Mouse (Mus musculus) brown adipose tissue, adult 24 weeks (tissue): ENCODE measurements around the gene Hsd17b10. TPM values are rescaled to one million over a fixed set of nuclear protein-coding genes. Genes with fewer than 3 reads are reported as not detected.

Source experiments
- polyA plus RNA-seq: library from polyadenylated mRNA; stranded (reverse); fragments of >200 nt; gene quantifications from 2 replicates; pipeline ENCODE4 v1.2.4, GENCODE M21; 2012; ENCODE audit not compliant: missing spikeins, insufficient read depth, insufficient read length

Hsd17b10 gene
- polyA plus RNA-seq, 1 experiment = 221 TPM

Other genes with a start within 250 kb of the Hsd17b10 start
- 33.4 and 44.0 TPM in 2 replicates for gene Huwe1, start 201.0 kb upstream of the Hsd17b10 start, polyA plus RNA-seq
- 2.0 and 2.3 TPM in 2 replicates for gene Ribc1, start 14.4 kb downstream of the Hsd17b10 start, polyA plus RNA-seq
- 39.7 and 40.6 TPM in 2 replicates for gene Smc1a, start 14.6 kb downstream of the Hsd17b10 start, polyA plus RNA-seq
- 36.4 and 55.1 TPM in 2 replicates for gene Iqsec2, start 142.4 kb downstream of the Hsd17b10 start, polyA plus RNA-seq
- 25.2 and 33.0 TPM in 2 replicates for gene Kdm5c, start 231.2 kb downstream of the Hsd17b10 start, polyA plus RNA-seq